Mouse (Mus musculus) left cerebral cortex, adult 11 months (tissue): ENCODE results near the gene Cfap97.
A peak's percentile ranks its signal among the peaks of the same experiment; 100 is the strongest.

Source experiments
- DNase-seq: peaks from one replicate; pipeline ENCODE4 v3.0.0; 2022; ENCODE audit warnings: low spot score

The Cfap97 gene

DNA sequence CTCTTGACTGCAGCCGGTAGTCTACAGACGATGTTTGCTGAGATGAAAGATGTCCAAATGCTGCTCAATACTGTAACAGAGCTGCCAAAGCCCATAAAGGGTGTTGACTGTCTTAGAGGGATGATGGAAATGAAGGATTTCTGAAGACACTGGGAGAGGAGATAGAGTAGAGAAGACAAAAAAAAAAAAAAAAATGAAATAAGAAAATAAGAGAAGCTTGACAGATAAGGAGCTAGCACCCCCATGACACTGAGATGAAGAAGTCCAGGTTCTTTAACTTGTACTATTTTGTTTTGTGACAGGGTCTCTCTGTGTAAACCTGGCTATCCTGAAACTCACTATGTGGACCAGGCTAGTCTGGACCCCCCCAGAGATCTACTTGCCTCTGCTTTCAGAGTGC is 1.5 kb downstream of the Cfap97 start:
- DNase-seq, result no peak

DNA sequence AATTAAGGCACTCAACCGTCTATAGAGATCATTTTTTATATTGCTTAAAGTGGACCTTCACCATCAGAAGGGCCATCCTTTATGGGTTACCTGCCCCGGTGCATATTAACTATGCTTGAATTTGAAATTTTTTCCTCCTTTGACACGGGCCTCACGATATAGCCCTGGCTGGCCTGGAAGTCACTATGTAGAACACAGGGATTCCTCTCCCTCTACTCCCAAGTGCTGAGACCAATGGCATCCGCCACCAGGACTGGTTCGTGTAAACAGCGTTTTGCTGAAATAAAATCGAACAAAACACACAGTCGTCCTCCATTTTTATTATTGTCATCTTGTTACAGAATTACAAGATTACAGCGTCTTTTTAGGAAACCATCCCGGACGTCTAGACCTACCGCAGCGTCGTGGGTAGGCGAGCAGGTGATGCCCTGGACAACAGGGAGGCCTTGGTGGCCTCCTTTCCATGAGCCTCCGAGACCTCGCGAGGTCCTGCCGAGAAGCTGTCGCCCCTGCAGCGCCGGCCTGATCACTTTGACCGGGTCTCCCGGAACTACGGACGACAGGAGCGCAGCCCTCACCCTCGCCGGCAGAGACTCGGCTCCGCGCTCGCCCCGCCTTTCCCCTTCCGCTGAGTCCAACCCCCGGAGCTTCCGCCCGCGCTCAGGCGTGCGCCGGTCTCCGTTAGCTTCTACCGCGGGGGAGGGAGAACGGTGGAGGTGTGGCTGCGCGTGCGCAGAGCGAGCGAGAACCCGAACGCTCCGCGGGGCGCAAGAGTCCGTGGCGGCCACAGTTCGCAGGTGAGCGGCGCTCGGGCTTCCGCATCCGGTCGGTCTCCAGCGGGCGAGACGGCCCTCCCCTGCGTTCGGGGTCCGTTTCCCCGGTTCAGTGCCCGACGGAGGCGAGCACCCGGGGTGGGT is 11.6 kb downstream of the Cfap97 start:
- DNase-seq, result peak; percentile 90

DNA sequence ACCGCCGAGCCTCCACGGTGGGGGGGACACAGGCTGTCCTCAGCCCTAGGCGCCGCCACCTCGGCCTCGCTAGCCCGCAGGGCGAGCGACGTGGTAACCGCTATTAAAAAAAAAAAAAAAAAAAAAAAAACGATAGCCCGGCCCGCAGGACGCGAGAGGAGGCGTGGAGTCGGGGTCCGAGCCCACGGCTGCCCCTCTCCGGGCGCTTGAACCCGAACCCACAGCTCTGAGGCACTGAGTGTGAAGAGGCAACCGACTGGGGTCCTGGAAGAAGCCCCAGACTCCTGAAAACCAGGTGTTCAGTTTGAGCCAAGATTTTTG is 12.3 kb downstream of the Cfap97 start:
- no peak for DNase-seq

DNA sequence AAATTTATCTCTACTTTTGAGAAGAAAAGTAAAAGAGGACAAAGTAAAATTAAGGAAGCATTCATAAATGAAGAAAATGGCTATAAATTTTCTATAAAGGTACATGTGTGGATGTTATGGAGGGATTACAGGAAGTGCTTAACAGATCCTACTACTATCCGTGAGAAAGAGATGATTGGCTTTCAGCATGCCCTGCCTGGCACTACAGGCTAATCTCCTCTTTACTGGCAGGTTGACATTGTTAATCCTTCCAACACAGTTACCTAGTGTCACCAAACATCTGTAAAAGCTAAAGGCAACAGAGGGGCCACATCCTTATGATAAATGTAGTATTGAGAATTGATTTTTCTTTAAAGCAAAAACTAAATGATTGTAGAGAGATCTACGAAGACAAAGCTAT is 22.1 kb downstream of the Cfap97 start:
- no peak for DNase-seq

DNA sequence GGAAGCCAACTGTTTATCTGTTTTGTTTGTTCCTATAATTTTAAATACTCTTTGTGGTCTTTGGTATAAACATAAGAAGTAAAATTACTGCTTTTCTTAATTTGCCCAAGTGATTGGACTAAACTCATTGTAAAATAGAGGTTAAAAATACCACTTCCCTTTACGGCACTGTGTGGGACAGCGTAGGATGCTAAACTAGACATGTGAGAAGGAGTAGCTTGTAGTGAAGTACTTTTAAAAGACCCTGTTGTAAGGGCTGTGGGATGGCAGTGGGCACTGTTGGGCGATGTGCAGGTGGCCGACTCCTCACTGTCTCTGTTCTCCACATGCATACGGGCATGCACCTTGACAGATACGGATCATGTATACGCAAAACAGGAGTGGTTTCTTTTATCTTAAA is 28.6 kb downstream of the Cfap97 start:
- DNase-seq, result no peak

DNA sequence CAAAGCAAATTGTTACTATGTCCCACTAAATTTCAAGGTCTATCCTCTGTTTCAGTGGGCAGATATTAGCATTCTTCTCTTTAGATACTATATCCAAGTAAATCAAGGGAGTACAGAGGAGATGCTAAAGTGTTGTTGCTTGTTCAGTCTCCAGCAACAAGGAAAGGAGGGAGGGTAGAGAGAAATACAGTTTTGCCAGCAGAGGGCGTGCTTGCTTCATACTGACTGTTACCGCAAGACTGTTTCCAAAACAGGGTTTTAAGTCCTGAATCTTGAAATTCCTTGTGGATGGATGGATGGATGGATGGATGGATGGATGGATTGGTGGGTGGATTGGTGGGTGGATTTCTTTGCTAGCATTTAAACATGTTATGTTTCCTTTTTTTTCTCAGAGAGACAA is 33.8 kb downstream of the Cfap97 start:
- no peak for DNase-seq

DNA sequence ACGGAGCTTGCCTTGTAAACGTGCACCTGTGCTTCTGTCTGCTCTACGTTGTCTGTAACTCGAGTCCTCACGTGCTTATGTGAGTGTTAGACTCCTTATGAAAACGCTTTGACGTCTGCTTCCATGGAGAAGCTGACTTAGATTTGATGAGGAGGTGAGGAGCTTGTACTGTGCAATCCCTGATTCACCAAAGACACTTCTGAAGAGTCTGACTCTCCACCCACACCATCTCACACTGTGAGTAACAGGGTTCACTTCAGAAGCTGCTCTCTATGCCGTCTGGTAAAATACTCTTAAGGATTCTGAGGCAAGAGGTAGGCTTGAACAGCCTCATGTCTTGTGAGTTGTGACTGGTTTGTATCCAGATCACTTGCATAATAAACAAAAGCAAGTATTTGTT is 41.5 kb downstream of the Cfap97 start:
- DNase-seq, result no peak

DNA sequence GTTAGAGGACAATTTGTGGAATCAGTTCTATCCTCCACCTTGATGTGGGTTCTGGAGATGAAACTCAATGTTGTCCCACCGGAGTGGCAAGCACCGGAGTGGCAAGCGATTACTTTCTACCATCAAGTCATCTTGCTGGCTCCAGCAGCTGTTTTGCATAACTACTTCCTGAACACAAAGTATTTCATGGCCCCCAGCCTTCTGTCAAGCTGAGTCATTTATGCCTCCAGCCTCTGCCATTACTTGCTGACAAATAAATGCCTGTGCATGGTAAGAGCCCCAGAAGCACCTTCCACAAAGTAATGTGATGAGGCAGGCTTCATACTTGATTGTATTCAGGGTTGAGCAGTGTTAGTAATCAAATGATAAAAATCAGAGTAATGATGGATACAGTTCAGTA is 45.3 kb downstream of the Cfap97 start:
- DNase-seq, result no peak

DNA sequence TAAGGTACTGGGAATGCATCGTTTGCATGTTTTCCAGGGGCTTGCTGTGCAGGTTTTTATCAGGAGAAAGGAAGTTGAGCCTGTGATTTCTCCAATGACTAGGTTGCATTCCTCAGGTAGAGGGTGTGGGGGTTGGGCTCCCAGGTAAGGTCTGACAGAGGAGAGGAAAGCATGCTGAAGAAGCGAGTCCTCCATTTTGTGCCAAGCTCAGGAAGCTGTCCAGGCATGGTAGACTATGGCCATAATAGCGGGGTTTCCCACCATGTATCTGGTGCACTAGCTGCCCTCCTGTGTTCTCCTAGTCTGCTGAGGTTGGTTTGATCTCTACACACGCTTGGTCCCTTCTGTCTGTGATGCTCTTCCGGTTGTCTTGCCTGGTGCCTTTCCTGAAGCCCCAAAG is 46.1 kb downstream of the Cfap97 start:
- DNase-seq, result no peak

DNA sequence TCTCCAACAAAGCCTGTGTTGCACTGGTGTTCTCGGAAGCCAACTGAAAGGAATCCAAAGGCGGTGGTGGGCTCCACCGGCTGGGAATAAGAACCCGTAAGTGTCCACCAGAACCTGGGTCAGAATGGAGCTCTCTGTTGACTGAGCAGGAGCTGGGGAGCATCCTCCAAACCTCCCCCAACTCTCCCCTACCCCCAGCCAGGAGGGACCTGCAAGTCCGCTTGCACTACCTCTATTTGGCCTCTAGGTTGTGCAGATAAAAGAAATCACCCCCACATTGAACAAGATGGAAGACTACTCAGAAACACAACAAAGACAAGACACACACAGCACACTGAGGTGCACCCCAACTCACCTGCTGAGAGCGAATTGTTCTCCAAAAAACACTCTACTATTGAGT is 50.8 kb downstream of the Cfap97 start:
- no peak for DNase-seq

DNA sequence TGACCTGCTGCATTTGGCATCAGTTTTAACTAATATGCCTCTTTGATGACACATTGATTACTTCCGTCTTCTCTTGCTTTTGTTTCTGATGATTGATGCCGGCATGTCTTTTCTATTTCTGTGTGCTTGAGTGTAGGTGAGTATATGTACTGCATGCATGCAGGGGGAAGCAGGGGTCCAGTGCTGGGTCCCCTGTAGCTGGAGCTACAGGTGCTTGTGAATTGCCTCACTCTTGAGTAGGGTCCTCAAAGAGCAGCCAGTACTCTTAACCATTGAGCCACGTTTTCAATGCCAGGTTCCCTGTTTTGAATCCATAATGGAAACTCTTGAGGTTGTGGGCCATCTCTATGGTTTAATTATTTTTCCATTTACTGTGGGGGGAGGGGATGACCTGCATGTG is 52.7 kb downstream of the Cfap97 start:
- DNase-seq, result no peak

DNA sequence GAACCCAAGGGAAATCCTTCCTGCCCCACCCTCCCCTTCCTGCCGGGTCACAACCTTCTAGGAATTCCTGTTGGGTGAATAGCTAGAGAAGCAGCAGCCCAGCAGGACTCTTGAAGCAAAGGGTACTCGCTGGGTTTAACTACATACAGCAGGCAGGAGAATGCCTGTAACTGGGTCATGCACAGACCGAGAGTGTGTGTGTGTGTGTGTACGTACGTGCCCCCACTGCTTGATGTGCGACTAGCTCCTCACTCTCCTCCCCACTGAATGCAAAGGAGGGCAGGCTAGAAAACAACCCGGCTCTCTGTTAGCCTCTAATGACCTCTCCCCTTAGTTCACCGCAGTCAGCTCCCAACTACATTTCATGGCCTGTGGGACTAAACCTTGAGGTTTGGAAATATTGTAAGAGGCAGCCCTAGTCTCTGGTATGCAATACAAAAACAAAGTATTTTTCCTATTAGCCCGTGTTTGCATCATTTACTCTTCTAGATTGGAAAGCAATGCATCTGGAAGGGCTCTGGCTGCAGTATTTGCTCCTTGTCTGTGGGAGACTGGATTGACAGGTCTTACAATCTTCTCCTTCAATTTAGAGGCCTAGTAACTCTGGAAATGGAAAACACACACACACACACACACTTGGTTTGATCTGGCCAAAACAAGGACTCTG is 53.5 kb downstream of the Cfap97 start:
- no peak for DNase-seq

DNA sequence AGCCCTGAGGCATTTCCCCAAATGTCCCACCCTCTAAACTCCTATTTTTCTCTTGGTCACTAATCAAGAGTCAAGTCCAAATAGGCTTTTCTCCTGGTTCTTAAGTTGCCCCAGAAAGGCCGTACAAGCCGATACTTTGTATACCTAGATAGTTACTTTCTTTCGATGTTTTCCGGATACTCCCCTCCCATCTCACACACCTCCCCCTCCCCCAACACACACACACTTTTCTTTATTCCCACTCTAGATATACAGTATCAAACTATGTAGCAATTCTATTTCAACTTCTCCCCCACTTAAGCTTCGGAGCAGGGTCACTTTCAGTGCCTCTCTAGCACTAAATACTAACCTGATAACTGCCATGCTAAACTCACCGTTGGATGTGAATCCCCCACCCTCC is 54.5 kb downstream of the Cfap97 start:
- DNase-seq, result no peak

DNA sequence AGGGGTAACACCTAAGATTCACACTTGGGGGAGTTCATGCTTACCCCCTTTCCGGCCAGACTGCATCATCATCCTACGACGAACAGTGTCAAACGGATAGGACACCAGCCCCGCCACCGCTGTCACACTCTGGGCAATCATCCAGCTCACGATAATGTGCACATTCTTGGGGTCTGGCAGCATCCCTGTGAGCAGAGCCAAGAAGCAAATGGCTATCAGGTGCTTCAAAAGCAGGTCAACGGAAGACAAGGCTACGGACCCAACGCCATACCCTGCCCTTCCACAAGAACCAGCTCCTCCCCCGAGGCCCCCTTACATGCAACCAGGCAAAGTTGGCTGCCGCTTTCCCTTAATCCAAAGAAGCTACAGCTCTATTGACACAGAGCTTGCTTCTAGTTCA is 56.8 kb downstream of the Cfap97 start:
- DNase-seq, result no peak

DNA sequence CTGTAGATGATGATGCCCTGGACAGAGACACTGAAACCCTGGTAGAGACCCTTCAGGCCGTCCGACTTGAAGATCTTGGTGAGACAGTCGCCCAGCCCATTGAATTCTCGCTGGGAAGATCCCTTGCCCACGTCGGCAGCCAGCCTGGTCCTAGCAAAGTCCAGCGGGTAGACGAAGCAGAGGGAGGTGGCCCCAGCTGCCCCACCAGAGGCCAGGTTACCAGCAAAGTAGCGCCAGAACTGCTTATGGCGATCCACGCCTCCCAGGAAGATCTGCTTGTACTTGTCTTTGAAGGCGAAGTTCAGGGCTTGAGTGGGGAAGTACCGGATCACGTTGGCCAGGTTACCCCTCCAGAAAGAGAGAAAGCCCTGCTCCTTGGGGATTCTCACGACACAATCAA is 57.5 kb downstream of the Cfap97 start:
- no peak for DNase-seq

DNA sequence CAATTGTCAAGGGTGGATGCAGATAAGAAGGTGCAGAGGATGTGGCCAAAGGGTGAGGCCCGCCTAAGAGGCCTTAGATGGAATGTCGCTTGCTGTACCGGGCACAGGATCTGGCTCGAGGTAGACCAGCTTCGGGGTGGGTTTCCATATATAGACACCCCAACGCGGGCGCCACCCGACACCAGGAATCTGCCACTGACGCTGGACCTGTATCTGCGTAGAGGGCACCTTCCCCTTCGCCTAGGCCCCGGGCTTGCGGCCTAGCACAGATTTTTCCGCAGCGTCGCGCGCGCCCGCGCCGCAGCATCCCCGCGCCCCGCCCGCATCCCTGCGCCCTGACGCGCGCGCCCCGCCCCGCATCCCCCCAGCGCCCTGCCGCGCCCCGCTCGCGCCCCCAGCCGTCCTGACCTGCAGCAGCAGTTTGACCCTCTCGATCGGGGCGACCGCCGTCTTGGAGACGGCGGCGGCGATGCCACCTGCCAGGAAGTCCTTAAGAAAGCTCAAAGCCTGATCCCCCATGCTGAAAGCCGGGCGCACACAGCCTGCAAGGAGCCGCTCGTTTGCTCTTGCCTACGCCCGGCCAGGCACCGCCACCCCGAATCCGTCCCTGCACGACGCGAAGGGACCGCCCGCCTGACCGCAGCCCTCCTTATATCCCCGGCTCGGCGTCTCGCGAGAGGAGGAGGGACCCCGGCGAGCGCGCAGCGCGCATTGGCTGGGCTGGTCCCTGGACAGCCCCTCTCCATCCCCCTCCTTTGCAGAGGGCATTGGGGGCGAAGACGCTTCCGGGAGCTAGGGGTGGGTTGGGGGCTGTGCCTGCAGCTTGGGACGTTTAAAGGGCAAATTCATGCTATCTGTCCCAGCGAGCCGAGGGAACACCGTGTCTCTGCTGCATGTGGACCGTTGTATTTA is 59.1 kb downstream of the Cfap97 start, which contains the start of gene Slc25a4:
Slc25a4 (minus strand) TSS at position 881 of the 912 bp plus-strand sequence.
- peak; percentile 93 for DNase-seq

DNA sequence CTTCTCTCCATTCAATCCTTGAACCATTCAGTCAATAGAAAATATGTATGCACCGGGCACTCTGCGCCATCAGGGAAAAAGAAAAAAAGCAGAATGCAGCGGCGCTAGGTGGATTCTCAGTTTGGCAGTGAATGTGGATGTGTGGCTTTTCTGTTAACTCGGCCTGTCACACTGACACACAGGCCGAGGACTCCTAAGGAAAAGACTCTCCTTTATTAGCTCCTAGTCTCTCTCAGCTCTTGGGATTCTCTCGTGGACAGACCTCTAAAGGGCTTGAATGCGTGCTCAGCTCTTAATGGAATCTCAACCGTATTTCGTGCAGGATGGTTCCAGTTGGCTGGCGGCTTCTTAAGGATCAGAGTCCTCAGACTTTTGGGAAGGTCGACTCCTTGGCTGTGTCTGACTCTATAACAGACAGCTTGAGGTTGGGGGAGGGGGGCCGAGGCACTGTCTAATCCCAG is 60.1 kb downstream of the Cfap97 start:
- DNase-seq, result no peak

DNA sequence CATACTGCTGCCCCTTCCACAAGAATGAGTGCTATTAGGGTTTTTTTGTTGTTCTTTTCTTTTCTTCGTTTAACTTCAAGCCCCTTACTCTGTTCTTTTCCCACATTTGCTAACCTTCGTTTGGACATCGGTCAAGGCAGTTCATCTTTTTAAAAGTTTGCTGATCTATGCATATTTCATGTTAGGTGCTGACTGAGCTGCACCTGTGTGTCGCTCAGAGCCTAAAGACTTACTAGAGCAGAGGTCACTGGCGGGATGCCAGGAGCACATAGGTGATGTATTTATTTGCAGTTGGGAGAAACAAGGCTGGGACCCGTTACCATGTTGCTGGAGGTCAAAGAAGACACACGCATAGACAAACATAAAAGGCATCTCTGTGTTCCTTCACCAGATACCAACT is 60.6 kb downstream of the Cfap97 start:
- no peak for DNase-seq

DNA sequence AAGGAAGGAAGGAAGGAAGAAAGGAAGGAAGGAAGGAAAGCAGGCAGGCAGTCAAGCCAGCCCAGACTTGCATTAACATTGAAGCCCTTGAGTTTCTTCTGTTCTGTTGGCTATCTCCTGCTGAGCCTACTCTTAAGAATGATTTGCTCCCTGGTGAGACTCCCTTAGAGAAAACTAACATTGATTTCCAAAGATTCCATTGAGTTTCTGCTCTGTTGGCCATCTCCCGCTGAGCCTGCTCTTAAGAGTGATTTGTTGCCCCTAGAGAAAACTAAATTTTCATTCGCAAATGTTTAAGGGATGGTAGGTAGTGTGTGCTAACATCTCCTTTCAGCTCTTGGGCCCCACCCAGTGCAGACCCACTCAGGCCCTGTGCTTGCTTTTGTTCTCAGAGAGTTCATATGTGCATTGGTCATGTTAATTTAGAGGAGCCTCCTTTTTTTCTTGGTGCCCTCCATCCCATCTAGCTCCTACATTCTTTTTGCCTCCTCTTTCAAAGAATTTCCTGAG is 62.5 kb downstream of the Cfap97 start:
- DNase-seq, result no peak

DNA sequence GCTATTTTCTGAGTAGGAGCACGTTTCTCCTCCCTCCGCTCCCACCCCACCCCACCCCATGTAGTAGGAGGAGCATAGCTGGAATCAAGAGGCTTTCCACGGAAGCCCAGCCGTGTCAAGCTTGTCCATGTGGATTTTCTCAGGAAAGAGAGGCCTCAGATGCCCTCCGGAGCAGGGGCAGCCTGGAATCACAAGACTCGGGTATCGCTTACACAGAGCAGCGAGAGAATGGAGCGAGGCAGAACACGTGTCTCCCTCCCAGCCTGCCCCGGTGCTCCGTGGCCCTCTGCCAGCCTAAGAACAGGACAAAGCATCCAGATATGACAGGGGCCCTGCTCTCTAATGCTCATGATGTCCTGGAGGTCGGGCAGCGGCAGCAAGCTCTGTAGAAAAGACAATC is 65.3 kb downstream of the Cfap97 start:
- DNase-seq, result peak; percentile 53

DNA sequence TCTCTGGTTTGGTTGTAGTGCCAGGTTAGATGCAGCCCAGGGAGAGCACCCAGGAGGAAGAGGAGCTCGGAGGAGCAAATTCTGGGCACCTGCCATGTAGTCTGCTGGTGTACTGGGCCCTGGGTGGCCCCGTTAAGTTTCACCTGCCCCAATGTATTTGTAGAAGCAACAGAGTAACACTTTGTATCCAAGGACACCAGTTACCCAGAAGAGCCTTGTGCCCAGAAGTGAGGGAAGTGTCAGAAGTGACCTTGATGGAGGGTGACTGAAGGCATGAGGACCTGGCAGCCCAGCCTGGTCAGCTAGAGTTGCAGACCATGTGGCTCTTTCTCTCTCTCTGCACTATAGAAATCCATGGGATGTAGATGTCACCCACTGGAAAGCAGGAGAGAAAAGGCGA is 69.0 kb downstream of the Cfap97 start:
- no peak for DNase-seq

DNA sequence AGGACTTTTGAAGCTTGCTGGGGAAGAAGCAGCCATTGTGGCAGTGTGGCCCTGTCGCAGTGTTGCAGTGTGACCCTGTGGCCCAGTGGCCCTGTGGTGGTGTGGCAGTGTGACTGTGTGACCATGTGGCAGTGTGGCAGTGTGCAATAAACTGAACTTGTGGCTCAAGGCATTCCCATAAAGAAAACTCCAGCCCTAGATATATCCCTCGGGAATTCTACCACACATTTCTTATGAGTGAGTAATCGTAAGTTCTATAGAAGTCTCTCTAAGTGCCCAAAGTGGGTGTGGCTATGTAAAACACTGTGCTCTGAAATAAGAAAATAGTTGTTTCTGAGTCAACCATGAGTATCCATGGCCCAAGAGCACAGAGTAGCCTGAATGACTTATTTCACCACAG is 73.9 kb downstream of the Cfap97 start:
- no peak for DNase-seq
